Mouse (Mus musculus) olfactory bulb, adult 2 months (tissue): Measurements from ENCODE around the gene Cdh11.

Experiments
- CTCF ChIP-seq: fragments of 200-500 bp; IDR thresholded peaks from 2 replicates; pipeline ENCODE4 v1.5.1; 2012; ENCODE audit warnings: low read depth, mild to moderate bottlenecking, low read length, moderate library complexity; ENCODE audit not compliant: insufficient read depth
- POLR2A ChIP-seq: fragments of 200-500 bp; IDR thresholded peaks from 2 replicates; pipeline ENCODE4 v1.6.1; 2012; ENCODE audit warnings: mild to moderate bottlenecking, low read depth, low read length, moderate library complexity; ENCODE audit not compliant: insufficient read depth

DNA sequence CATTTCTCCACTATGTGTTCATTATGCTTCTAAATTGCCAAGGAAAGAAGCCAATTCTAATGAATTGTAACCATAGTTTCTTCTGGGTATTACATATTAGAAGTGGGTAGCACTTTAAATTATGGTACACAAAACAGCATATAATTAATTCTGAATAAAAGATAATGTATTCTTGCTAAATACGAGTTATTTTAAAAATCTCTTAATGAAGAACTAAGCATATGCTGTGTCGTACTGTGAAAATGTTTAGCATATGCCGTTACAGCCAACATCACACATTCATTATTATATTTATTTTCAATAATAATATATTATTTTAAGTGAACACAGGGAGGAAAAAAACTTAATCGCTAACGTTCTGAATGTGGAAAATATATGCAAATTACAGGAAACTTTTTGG is 31.6 kb downstream of the Cdh11 start:
- TF ChIP-seq CTCF: no peak
- no peak for TF ChIP-seq POLR2A
